Mouse (Mus musculus) limb, embryonic 14.5 days (tissue): ENCODE measurements around the gene Fgf4. TPM values are rescaled to one million over a fixed set of nuclear protein-coding genes. Genes with fewer than 3 reads are reported as not detected.
A peak's percentile ranks its signal among the peaks of the same experiment; 100 is the strongest.

Source experiments
- ATAC-seq: fragments of 200-750 bp; cut with Nextera tagmentation; 2 replicates; pipeline ENCODE4 v1.8.0; 2017; ENCODE audit warnings: low read depth, moderate number of reproducible peaks, moderate TSS enrichment; ENCODE audit not compliant: low FRiP score
- DNase-seq: peaks from one replicate; pipeline ENCODE4 v3.0.0-alpha.2; 2015; ENCODE audit warnings: low spot score
- H3K27ac ChIP-seq: fragments of 300-500 bp; sonication (generic); replicated peaks from 2 replicates; pipeline ENCODE4 v1.5.1; 2014; ENCODE audit warnings: low read depth, mild to moderate bottlenecking, low read length, moderate library complexity, mixed read lengths
- H3K27me3 ChIP-seq: fragments of 300-500 bp; sonication (generic); 2 replicates; pipeline ENCODE4 v1.6.1; 2014; ENCODE audit warnings: low read length, mixed read lengths; ENCODE audit not compliant: control insufficient read depth, insufficient read depth
- H3K36me3 ChIP-seq: fragments of 300-500 bp; sonication (generic); 2 replicates; pipeline ENCODE4 v1.6.1; 2014; ENCODE audit warnings: mild to moderate bottlenecking, low read length, moderate library complexity, mixed read lengths; ENCODE audit not compliant: control insufficient read depth, insufficient read depth
- H3K4me1 ChIP-seq: fragments of 300-500 bp; sonication (generic); 2 replicates; pipeline ENCODE4 v1.6.1; 2014; ENCODE audit warnings: antibody characterized with exemption, low read length, mixed read lengths; ENCODE audit not compliant: control insufficient read depth, insufficient read depth
- H3K4me2 ChIP-seq: fragments of 300-500 bp; sonication (generic); replicated peaks from 2 replicates; pipeline ENCODE4 v1.6.1; 2014; ENCODE audit warnings: low read depth, mild to moderate bottlenecking, low read length, moderate library complexity; ENCODE audit not compliant: severe bottlenecking
- H3K4me3 ChIP-seq: fragments of 300-500 bp; sonication (generic); replicated peaks from 2 replicates; pipeline ENCODE4 v1.5.1; 2014; ENCODE audit warnings: low read length
- H3K9ac ChIP-seq: fragments of 300-500 bp; sonication (generic); 2 replicates; pipeline ENCODE4 v1.6.1; 2014; ENCODE audit warnings: mild to moderate bottlenecking, low read depth, low read length, moderate library complexity; ENCODE audit not compliant: severe bottlenecking
- H3K9me3 ChIP-seq: fragments of 300-500 bp; sonication (generic); 2 replicates; pipeline ENCODE4 v1.6.1; 2016; ENCODE audit warnings: low read length; ENCODE audit not compliant: control insufficient read depth
- POLR2A ChIP-seq: fragments of 200-500 bp; IDR thresholded peaks from 2 replicates; pipeline ENCODE4 v1.8.0; 2012; ENCODE audit warnings: inconsistent platforms, mild to moderate bottlenecking, moderate library complexity, borderline replicate concordance; ENCODE audit not compliant: insufficient read depth, insufficient read length; ENCODE audit errors: extremely low read depth
- WGBS: fragments of 180-500 bp; shearing (Covaris S2); extraction: QIAGEN DNeasy Blood & Tissue Kit; methylation state at CpG from one replicate; pipeline ENCODE4 v1.1.7; 2014; 5-methylcytosine and 5-hydroxymethylcytosine counted together
- polyA plus RNA-seq, 2 experiments: library from polyadenylated mRNA; depleted of rRNA in 1 of 2; stranded (reverse) in 1 of 2; unstranded in 1 of 2; fragments of >200 nt; fragmentation: Nextera tagmentation in 1 of 2; extraction: Ambion mirVana in 1 of 2; gene quantifications; 2 replicates each; pipeline versions ENCODE4 v1.2.1 to v1.2.3; 2012 to 2014

Fgf4 gene
- polyA plus RNA-seq, 2 experiments = 0.57 to 0.91 TPM

DNA sequence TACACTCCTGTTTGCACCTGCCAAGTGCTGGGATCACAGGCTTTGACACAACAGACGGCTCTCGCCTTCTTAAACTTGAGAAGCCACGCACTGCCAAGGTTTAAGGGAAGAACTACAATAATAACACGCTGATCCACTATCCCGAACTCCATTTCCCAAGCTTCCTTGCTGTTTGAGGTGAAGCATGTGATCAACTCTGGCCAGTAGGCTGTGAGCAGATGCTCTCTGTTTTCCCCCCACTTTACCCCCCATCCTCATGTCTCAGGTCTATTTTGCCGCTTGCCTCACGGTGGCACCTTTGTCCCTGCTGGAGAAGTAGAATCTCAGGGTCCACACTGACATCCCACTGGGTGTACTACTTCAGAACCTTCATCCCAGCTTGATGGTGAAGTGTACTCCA is 61.5 kb downstream of the Fgf4 start:
- H3K4me3 ChIP-seq = no peak overlapping the region
- H3K4me1 ChIP-seq = 0 out of 2 replicates have a peak, but pooled peaks cover 3% of the 10 kb centered on the region
- WGBS = 31% methylated on average over 7 of the region's 7 CpGs
- no peak overlapping the region for H3K27ac ChIP-seq
- H3K9ac ChIP-seq = no peak overlapping the region
- no peaks in the 10 kb centered on the region for H3K36me3 ChIP-seq
- 0 out of 2 replicates have a peak, but pooled peaks cover 5% of the 10 kb centered on the region for H3K9me3 ChIP-seq
- H3K27me3 ChIP-seq = peaks cover 8% of the 10 kb centered on the region; the same call in 1 of the 2 replicates
- ATAC-seq (no peak), DNase-seq (no peak)
- no peak for TF ChIP-seq POLR2A
- no peak overlapping the region for H3K4me2 ChIP-seq

- DNase-seq (no peak), ATAC-seq (no peak)
- Histone ChIP-seq H3K9ac (no peak overlapping the region), H3K27ac (no peak overlapping the region), H3K9me3 (no peaks in the 10 kb centered on the region), H3K4me3 (no peak overlapping the region), H3K4me2 (no peak overlapping the region), H3K4me1 (peaks cover 10% of the 10 kb centered on the region), H3K36me3 (no peaks in the 10 kb centered on the region), H3K27me3 (peaks cover 8% of the 10 kb centered on the region; the same call in 1 of the 2 replicates)
- no peak for TF ChIP-seq POLR2A
- WGBS = 83% methylated on average over 1 of the region's 1 CpGs
These were observed 64.0 kb downstream of the Fgf4 start for GRCm38 (mm10) chr7:144911121-144911520.

DNA sequence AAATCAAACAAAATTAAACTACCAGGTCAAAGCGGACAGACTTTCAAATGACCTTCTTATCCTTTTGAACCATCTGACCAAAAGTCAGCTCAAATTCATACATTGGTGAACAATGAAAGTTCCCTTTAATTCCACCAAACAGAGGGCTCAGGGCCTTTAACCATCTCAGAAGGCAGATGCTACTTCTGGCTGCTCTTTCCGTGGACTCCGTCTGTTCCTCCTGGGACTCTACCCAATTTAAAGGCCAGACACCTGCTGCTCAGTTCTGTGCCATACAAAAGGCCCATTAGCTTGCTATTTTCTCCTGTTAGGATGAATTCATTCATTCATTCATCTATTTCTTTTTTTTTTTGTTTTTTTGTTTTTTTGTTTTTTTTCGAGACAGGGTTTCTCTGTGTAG is 65.7 kb downstream of the Fgf4 start:
- no peaks in the 10 kb centered on the region for H3K27me3 ChIP-seq
- peaks cover 8% of the 10 kb centered on the region for H3K4me1 ChIP-seq
- H3K4me3 ChIP-seq = no peak overlapping the region
- H3K27ac ChIP-seq = no peak overlapping the region
- no peak for DNase-seq
- ATAC-seq = no peak
- no peaks in the 10 kb centered on the region for H3K36me3 ChIP-seq
- TF ChIP-seq POLR2A = no peak
- WGBS = 74% methylated on average over 4 of the region's 4 CpGs
- no peak overlapping the region for H3K9ac ChIP-seq
- no peaks in the 10 kb centered on the region for H3K9me3 ChIP-seq
- no peak overlapping the region for H3K4me2 ChIP-seq

GRCm38 (mm10) chr7:144914296-144914947 is 67.3 kb downstream of the Fgf4 start:
- no peak for TF ChIP-seq POLR2A
- peak overlapping the region; percentile 68 for H3K4me2 ChIP-seq
- peaks cover 13% of the 10 kb centered on the region; the same call in 1 of the 2 replicates for H3K36me3 ChIP-seq
- 11% methylated on average over 17 of the region's 17 CpGs for WGBS
- H3K4me1 ChIP-seq = peaks cover 8% of the 10 kb centered on the region
- no peaks in the 10 kb centered on the region for H3K9me3 ChIP-seq
- ATAC-seq (peak; percentile 87), DNase-seq (peak; percentile 75)
- H3K27ac ChIP-seq = peak overlapping the region; percentile 33; the same call in 1 of the 2 replicates
- H3K9ac ChIP-seq = peak overlapping the region; percentile 66
- no peaks in the 10 kb centered on the region for H3K27me3 ChIP-seq
- peak overlapping the region; percentile 63 for H3K4me3 ChIP-seq

Other genes with a start within 250 kb of the Fgf4 start
- gene Ano1, start 95.4 kb upstream of the Fgf4 start, polyA plus RNA-seq (2012; rRNA removed) = 11.5 and 13.6 TPM in 2 replicates
- gene Ano1, start 95.4 kb upstream of the Fgf4 start, polyA plus RNA-seq (2014; fragmentation: Nextera tagmentation; extraction: Ambion mirVana) = 7.5 and 8.9 TPM in 2 replicates
- gene Fgf3, start 9.3 kb upstream of the Fgf4 start, polyA plus RNA-seq (2012; rRNA removed) = 0.20 and 0.64 TPM in 2 replicates
- gene Fgf3, start 9.3 kb upstream of the Fgf4 start, polyA plus RNA-seq (2014; fragmentation: Nextera tagmentation; extraction: Ambion mirVana) = 0.17 and 0.32 TPM in 2 replicates
- 0.13 TPM in 1 of 2 replicates, not detected in the other for gene Fgf15, start 49.2 kb downstream of the Fgf4 start, polyA plus RNA-seq (2012; rRNA removed)
- not detected in 2 replicates for gene Fgf15, start 49.2 kb downstream of the Fgf4 start, polyA plus RNA-seq (2014; fragmentation: Nextera tagmentation; extraction: Ambion mirVana)
- gene LTO1, start 67.7 kb downstream of the Fgf4 start, polyA plus RNA-seq (2012; rRNA removed) = 24.9 and 46.5 TPM in 2 replicates
- 22.0 and 26.2 TPM in 2 replicates for gene LTO1, start 67.7 kb downstream of the Fgf4 start, polyA plus RNA-seq (2014; fragmentation: Nextera tagmentation; extraction: Ambion mirVana)
- 110 and 125 TPM in 2 replicates for gene Ccnd1, start 92.6 kb downstream of the Fgf4 start, polyA plus RNA-seq (2012; rRNA removed)
- gene Ccnd1, start 92.6 kb downstream of the Fgf4 start, polyA plus RNA-seq (2014; fragmentation: Nextera tagmentation; extraction: Ambion mirVana) = 127 and 147 TPM in 2 replicates